Mouse (Mus musculus) embryo, embryonic 11.5 days (tissue): ENCODE results near the gene Fastkd3.
A peak's percentile ranks its signal among the peaks of the same experiment; 100 is the strongest.
"Not testable (repeated sequence)": the region's sequence is repeated elsewhere in the genome, so short reads cannot be mapped to it uniquely, and the experiment has no call there.

Experiments
- DNase-seq: peaks from one replicate; pipeline ENCODE4 v3.0.0-alpha.2; 2012; ENCODE audit warnings: low read depth, low spot score

The Fastkd3 gene

DNA sequence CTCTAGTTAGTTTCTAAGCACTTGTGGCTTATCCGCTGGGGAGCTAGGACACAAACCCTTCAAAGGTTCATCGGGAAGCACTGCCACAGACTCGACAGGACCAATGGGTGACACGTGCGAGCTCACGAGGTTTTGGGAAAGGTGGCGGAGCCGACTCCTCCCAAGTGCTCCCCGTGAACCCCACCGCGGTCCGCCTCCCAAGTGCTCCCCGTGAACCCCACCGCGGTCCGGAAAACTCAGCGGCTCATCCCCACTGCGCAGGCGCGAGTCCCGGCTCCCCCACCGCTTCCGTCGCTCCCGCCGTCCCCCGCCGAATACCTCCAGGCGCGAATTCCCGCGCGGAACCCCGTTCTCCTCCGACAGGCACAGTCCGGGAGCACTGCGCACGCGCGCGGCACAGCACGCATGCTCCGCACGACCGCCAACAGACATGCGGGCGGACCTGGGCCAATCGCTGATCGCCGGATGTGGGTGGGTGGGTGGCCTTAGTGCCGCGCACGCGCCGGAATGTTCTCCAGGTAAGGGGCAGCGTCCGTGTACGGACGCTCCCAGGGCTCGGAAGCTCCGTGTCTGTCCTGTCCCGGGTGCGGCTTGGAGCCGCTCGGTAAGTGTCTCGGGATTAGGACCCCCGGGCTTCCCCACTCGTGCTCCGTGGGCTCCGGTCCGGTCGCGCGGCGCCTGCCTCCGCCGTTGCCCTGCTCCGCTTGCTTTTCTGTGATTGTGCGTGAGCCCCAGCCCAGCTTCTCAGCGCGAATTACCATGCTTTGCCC lies at the start of gene Fastkd3, which contains the start of gene Mtrr:
Fastkd3 (plus strand) TSS at position 488 of the 770 bp plus-strand sequence.
Mtrr (minus strand) TSS at position 403 of the 770 bp plus-strand sequence.
- peak; percentile 95 for DNase-seq

DNA sequence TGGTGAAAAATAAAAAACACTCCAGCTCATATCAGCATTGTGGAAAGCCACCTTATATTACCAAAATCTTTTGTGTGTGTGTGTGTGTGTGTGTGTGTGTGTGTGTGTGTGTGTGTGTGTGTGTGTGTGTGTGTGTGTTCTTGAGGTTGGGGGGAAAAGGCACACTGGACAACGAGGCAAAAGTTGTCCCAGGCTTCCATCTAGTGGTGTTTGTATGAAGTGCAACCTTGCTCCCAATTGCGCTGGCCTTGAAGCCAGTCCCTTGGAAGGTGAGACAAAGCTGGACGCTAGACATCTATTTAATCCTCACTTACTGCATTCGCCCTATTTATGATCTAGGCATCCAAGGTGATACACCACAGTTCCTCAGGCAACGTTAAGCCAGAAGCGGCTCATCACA lies 28.6 kb upstream of the Fastkd3 start:
- not testable (repeated sequence) for DNase-seq

DNA sequence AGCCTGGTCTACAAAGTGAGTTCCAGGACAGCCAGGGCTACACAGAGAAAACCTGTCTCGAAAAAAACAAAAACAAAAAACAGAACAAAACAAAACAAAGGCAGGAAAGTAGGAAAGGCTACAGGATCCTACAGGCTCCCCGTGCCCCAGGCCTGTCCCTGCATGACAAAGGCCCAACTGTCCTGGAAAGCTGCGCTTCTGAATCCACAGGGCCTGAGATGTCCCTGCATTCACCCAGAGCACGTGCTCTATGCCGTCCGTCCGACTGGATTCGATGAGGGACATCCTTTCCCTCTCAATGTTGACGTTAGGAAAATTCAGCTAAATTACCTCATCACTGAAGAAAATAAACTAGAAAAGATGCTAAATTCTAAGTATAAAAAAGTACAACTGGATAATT lies 13.9 kb upstream of the Fastkd3 start:
- no peak for DNase-seq

DNA sequence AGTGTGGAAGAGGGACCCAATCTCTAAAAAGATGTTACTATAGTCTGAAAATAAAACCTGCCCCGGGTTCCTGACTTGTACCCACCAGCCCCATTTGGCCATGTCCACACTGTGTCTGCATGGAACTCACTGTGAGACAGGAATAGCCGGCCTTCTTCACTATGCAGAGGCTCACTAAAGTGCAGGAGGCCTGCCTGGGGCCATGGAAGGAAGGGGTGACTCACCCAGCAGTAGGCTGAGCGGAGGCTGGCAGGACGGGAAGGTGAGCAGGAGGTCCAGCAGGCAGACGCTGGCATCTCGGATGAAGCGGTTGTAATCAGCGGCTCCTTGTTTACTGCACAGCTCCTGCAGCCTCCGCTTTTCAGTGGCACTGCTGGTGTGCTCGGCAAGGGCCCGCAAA lies 13.5 kb upstream of the Fastkd3 start:
- no peak for DNase-seq

DNA sequence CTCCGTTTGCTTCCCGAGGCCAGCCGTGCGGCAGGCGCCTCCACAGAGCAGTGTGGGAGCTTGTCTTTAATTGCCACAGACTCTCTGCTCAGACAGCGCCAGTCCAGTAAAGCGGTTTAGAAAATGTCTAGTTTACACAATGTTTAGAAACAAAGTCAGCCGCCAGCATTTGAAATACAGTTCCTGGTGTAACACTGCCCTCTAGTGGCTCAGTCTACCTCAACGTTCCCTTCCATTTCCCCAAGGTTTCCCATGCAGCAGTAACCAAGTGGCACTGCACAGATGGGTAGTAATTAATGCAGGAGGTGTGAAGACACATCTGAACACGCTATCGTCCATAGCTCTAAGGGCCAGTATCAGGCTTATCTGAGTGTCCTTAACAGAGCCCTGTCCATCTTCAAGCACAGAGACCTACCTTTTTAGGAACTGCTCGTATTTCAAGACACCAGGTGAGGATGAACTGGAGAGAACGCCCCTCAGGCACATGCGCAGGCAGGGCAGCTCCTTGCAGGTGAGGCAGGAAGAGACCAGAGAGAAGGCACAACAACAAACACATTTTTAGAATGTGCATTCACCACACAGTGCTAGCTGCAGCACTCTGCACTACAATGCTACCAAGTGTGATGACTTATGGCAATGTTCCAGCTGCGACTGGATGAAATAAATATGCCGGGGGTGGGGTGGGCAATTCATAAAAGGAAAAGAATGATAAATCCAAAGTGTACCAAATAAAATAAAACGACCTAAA lies 12.3 kb upstream of the Fastkd3 start:
- DNase-seq = peak; percentile 50

DNA sequence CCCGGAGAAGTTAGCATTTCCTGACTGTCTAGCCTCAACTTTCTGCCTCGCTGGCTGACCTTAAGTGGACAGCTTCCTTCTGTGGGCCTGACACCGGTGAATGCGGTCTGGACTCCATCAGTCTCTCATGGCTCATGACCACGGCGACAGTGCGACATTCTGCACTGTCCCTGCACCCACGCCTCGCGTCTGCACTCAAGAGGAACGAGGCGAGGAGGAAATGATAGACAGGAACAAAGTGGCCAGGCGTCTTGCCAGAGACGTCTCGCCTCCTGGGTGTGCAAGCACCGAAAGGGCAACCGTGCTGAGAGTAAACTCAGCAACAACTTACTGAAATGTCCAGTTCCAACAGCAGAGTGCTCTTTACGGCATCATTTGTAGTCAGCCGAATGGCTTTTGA lies 9.8 kb upstream of the Fastkd3 start:
- DNase-seq = no peak

DNA sequence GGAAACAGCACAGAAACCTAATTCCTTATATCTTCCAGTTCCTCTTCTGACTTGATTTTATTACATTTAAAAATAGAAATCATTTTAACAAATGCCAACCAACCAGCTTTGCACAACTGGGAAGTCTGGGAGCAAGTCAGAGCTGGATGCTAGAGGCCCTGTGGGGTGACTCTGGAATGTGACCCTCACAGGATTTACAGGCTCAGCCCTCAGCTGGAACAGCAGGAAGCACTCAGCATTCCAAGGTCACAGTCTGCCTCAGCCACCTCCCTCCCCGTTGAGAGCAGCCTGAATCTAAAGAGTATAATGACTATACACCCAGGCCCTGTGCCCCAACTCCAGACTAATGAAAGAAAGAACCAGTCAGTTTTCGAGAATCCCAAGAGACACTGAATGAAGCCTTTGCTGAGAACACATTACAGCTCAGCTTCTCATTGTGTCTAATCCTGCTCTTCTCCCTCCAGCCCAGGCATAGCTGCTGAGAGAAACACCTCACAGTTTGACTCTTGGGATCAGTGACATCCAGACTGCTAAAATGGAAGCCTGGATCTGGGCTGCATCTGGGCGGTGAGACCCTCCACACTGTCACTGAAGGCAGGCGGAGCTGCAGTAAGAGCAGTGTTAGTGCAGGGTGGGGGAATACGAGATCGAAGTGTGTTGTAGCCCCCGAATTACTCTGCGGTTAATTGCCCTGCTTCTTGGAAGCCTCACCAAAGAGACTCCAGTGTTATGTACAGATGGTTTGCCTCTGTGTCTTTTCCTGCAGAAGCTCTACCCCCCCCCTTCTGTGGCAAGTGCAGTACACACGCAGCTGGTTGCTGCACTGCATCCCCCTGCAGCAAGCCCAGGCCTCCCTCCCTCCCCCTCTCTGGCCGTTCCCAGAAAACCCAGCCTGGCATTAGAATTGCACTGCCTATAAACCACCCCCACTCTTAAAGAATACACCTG lies 8.8 kb upstream of the Fastkd3 start:
- peak; percentile 49 for DNase-seq

DNA sequence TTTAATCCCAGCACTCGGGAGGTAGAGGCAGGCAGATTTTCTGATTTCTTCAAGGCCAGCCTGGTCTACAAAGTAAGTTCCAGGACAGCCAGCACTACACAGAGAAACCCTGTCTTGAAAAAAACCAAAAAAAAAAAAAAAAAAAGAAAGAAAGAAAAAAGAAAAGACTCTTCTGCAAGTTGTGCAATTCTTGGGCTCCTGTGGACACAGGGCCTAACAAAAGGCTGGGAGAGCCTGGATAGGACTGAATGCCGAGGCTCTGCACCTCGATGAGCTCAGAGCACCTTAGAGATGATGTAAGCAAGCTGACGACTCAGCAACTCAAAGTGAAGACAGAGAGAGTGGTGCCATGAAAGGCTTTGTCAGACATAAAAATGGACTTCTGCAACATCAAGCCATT lies 7.6 kb upstream of the Fastkd3 start:
- DNase-seq = no peak

DNA sequence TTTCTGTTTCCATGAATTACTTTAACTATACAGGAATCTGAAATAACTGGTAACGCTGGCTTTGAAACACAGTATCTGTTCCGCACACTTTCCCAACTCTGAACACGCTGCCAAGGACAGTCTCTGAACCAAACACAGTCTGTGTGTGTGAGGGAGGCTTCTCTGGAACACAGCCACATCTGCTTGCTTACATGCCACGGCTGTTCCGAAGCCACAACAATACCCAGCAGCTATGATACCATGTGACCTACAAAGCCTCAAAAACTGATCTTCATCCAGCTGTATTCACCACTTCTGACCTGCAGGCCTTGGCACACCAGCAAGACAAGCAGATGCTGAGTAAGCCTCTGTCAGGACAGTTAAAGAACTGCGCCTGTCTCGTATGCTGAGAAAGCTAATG lies 4.1 kb upstream of the Fastkd3 start:
- DNase-seq = no peak

DNA sequence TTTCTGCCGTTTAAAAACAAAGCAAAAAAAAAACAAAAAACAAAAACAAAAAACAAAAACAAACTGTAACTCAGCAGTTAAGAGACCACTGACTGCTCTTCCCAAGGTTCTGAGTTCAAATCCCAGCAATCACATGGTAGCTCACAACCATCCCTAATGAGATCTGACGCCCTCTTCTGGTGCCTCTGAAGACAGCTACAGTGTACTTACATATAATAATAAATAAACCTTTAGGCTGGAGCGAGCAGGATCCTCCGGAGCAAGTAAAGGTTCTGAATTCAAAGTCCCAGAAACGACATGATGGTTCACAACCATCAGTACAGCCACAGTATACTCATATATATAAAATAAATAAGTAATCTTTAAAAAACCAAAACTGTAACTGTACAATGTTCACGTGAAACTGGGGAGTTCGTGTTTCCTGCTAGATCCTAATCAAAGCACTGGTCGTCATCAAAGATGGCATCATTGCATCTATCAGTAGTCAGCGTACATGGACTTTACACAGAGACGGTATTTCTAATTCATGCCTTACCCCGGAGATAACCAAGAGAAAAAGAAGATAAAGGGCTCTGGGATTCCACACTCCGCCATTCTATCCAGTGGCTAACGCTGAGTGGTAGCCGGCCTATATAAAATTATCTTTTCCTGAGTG lies 821 bp upstream of the Fastkd3 start:
- no peak for DNase-seq

DNA sequence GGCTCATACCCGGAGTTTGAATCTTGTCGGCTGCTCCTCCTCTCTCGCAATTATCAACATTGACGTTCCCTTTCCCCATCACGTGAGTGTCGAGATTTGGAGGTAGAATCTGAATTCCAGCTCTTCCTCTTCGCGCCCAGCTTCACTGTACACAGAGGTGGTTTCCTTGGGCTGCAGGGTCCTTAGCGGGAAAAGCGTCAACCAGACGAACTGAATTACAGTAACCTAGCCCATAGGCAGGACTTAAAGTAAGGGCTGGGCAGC lies 415 bp downstream of the Fastkd3 start:
- no peak for DNase-seq

DNA sequence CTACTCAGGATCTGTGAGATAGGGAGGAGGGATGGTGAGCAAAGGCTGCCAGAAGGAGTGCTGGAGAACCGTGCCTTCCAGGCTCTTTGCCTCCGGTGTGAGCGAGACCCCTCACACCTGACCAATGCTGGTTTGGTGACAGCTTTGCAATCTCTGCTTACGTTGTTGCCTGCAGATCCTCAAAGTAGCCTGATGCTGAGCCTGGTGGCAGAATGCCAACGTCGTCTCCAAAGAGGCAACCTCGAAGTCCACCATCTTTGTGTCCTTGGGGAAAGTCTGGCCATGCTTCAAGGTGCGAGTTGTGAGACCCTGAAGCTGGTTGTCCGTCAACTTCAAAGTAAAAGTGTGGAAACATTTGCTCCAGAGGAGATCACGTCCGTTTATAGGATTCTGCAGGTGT lies 1.9 kb downstream of the Fastkd3 start:
- no peak for DNase-seq

DNA sequence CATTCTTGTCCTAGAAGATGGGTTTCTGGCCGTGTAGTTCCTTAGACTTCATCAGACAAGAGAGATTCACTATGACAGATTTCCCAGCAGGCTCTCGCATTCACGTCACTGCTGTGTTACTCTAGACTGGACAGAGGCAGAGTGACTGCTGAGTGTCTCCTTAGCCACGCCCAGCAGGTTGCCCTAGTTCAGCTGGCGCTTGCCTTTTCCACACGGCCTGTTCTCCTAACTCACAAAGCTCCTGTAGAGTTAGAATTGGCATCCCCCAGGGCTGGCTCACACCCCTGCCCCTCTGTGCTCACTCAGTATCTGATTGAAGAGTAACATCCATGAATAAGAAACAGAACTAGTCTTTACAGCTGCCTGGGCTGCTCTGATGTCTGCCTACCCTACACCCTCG lies 3.4 kb downstream of the Fastkd3 start:
- no peak for DNase-seq

DNA sequence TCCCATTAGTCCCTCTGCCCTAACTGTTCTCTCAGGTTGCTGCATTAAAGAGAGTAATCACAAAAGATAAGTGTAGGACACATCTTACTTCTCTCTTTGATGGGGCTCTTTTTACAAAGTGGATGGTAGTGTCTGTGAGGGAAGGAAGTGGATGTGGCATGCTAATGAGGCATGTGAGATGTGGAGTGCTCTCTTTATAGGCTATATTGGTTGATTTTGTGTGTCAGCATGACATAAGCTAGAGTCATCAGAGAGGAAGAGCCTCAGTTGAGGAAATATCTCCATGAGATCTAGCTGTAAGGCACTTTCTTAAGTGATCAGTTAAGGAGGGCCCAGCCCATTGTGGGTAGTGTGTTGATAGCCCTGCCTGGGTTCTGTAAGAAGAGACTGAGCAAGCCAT lies 6.3 kb downstream of the Fastkd3 start:
- no peak for DNase-seq

DNA sequence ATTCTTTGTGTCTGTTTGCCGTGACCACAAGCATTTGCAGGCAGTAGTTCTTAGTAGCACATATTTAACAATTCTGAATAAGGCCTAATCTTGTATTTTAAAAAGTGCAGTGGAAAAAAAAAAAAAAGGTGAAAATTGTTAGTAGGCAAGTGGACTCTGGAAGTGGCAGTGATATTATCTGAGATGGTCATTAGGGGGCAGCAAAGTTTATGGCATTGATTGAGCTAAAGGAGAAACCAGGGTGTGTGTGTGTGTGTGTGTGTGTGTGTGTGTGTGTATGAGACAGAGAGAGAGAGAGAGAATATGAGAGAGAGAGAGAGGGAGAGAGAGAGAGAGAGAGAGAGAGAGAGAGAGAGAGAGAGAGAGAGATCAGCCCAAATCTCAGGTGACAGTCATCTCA lies 11.8 kb downstream of the Fastkd3 start:
- no peak for DNase-seq

DNA sequence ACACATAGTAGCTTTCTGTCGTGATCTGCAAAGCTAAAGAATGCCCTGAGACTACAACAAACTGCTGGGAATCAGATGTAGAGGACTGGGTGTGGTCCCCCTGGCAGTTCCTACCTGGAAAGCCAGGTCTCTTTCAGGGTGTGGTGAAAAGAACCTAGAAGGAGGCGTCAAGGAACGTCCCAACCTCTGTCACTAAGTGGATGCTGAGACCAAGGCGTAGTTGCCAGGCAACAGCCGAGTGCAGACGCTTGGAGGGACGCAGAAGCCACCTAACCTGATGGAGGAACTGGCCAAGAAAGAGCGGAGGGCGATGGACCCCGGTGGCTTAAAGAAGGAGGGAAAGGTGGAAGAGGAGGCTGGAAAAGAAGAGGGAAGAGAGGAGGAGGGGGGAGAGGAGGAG lies 15.2 kb downstream of the Fastkd3 start, which contains the start of gene 1700001L19Rik:
1700001L19Rik (plus strand) TSS at position 223 of the 400 bp plus-strand sequence.
- no peak for DNase-seq

DNA sequence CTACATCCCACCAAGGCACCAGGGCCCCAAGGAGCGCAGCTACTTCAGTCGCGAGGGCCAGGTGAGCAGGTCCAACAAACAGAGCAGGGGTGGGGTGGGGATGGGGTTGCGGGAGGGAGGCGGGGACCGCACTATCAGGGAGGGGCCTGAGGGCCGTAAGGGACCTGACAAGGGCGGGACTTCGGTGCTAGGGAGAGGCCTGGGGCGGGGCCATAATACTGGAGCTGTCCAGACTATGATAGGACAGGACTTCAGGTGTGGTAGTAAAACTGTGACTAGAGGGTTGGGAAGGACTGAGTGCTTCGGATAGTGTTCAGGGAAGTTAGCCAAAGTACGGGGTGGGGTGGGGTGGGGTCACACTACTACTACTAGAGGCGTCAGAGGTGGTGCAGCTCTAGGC lies 15.6 kb downstream of the Fastkd3 start:
- no peak for DNase-seq

DNA sequence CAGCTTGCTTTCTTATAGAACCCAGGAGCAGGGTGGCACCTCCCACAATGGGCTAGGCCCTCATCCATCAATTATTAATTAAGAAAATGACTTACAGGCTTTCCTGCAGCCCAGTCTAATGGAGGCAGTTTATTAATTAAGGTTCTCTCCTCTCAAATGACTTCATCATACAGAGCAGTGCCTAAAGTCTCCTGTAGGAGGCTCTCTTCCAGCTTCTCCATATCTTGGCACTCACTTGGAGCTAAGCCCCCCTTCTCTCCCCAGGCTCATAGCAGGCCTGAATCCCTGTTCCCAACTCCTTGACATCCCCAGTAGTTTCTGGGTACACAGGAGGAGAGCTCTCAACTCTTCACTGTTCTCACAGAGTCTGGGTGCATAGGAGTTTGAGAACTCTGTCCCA lies 16.9 kb downstream of the Fastkd3 start:
- DNase-seq = no peak

DNA sequence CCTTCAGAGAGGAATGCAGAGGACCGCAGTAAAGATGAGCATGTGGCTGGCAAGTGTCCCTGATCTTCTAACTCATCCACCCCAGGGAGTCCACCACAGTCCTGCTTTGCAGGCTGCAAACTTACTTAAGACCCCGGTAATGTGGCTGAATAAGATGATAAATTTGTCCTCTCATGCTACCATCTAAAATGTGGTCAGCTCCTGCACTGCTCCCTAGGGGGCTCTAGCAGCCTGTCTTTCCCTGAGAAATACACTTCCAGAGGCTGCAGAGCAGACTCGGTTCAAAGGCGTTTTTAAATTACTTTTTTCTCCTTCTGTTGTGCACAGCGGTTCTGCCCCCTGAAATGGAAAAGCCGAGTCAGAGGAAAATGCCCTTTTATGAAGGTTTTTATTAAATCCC lies 19.1 kb downstream of the Fastkd3 start:
- no peak for DNase-seq

DNA sequence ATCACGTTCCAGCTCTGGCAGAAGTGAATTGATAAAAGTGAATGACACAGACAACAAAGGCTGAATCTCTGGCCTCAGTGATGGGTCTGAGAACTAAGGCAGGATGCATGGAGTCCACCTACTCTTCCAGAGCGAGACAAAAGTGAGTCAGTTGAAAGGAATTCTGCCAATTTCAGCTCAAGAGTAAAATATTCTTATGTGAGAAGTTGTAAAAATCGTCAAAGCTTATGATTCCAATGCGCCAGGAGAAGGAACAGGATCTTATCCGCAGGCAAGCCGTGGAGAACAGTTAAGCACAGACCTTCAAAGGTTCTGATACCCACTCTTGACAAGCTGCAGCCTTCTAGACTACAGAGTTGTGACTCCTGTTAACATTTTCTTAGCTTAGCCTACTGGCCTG lies 21.1 kb downstream of the Fastkd3 start:
- no peak for DNase-seq

DNA sequence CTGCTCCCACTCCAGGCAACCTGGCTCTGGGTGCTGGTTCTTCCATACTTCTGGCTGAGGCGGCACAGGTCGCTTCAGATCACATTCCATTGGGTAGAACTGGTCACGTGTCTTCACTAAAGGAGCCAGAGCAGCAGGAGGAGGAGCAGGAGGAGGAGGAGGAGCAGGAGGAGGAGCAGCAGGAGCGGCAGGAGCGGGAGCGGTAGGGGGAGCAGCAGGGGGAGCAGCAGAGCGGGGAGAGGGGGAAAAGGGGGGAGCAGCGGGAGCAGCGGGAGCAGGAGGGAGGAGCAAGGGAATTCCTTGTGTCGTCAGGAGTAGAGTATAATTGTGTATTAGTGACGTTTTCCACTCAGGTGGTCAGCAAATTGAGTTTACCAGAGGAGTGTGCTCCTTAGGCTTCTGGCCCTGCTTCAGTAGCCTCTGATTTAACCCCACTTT lies 23.7 kb downstream of the Fastkd3 start:
- peak; percentile 27 for DNase-seq
